Mouse (Mus musculus) embryonic facial prominence, embryonic 15.5 days (tissue): Measurements from ENCODE around the gene Mapk10. TPM values are rescaled to one million over a fixed set of nuclear protein-coding genes. Genes with fewer than 3 reads are reported as not detected.
A peak's percentile ranks its signal among the peaks of the same experiment; 100 is the strongest.

ENCODE experiments used
- ATAC-seq: fragments of 200-750 bp; cut with Nextera tagmentation; 2 replicates; pipeline ENCODE4 v1.8.0; 2017; ENCODE audit warnings: low read depth, moderate TSS enrichment; ENCODE audit not compliant: insufficient number of reproducible peaks, low FRiP score, low TSS enrichment
- H3K27ac ChIP-seq: fragments of 300-500 bp; sonication (generic); replicated peaks from 2 replicates; pipeline ENCODE4 v1.5.1; 2015; ENCODE audit warnings: mild to moderate bottlenecking, inconsistent platforms
- H3K27me3 ChIP-seq: fragments of 300-500 bp; sonication (generic); 2 replicates; pipeline ENCODE4 v1.6.1; 2015; ENCODE audit warnings: inconsistent platforms
- H3K36me3 ChIP-seq: fragments of 300-500 bp; sonication (generic); 2 replicates; pipeline ENCODE4 v1.6.1; 2015; ENCODE audit warnings: mild to moderate bottlenecking, inconsistent platforms
- H3K4me1 ChIP-seq: fragments of 300-500 bp; sonication (generic); 2 replicates; pipeline ENCODE4 v1.6.1; 2015; ENCODE audit warnings: inconsistent platforms
- H3K4me2 ChIP-seq: fragments of 300-500 bp; sonication (generic); replicated peaks from 2 replicates; pipeline ENCODE4 v1.6.1; 2015; ENCODE audit warnings: mild to moderate bottlenecking, inconsistent platforms
- H3K4me3 ChIP-seq: fragments of 300-500 bp; sonication (generic); replicated peaks from 2 replicates; pipeline ENCODE4 v1.5.1; 2015; ENCODE audit warnings: mild to moderate bottlenecking, inconsistent platforms
- H3K9ac ChIP-seq: fragments of 300-500 bp; sonication (generic); 2 replicates; pipeline ENCODE4 v1.6.1; 2015; ENCODE audit warnings: inconsistent platforms
- H3K9me3 ChIP-seq: fragments of 300-500 bp; sonication (generic); replicated peaks from 2 replicates; pipeline ENCODE4 v1.6.1; 2016; ENCODE audit warnings: inconsistent platforms
- WGBS: fragments of 180-500 bp; shearing (Covaris S2); methylation state at CpG from one replicate; pipeline ENCODE4 v1.1.7; 2015; 5-methylcytosine and 5-hydroxymethylcytosine counted together
- polyA plus RNA-seq: library from polyadenylated mRNA; unstranded; fragments of >200 nt; fragmentation: Nextera tagmentation; extraction: Ambion mirVana; gene quantifications from 2 replicates; pipeline ENCODE4 v1.2.1, GENCODE M21; 2015

The Mapk10 gene
- polyA plus RNA-seq, result 3.3 and 4.5 TPM in 2 replicates

GRCm38 (mm10) chr5:103211101-103211848 is at the start of gene Mapk10:
Gene Mapk10, minus strand, starts transcription at chr5:103211334.
- WGBS, result 8% methylated on average over 16 of the region's 16 CpGs
- H3K9ac ChIP-seq, result no peak within 1 kb of the TSS
- ATAC-seq, result peak; percentile 94
- peak within 1 kb of the TSS; percentile 50 for H3K4me2 ChIP-seq
- H3K4me1 ChIP-seq, result peaks cover 4% of the 10 kb centered on the region; the same call in 1 of the 2 replicates
- H3K36me3 ChIP-seq, result no peaks in the 10 kb centered on the region
- peak within 1 kb of the TSS; percentile 34 for H3K4me3 ChIP-seq
- no peaks in the 10 kb centered on the region for H3K27me3 ChIP-seq
- no peak within 1 kb of the TSS for H3K27ac ChIP-seq
- H3K9me3 ChIP-seq, result no peaks in the 10 kb centered on the region

- Histone ChIP-seq H3K27me3 (no peaks in the 10 kb centered on the region), H3K36me3 (no peaks in the 10 kb centered on the region), H3K27ac (no peak overlapping the region), H3K4me2 (no peak overlapping the region), H3K4me3 (no peak overlapping the region), H3K9me3 (no peaks in the 10 kb centered on the region), H3K9ac (no peak overlapping the region), H3K4me1 (no peaks in the 10 kb centered on the region)
- ATAC-seq, result no peak
- 80% methylated on average over 5 of the region's 5 CpGs for WGBS
These were observed 45.0 kb upstream of the Mapk10 start for GRCm38 (mm10) chr5:103256144-103256543.

- no peak overlapping the region for H3K27ac ChIP-seq
- no peak overlapping the region for H3K4me2 ChIP-seq
- no peak for ATAC-seq
- WGBS, result 55% methylated on average over 1 of the region's 1 CpGs
- H3K4me1 ChIP-seq, result no peaks in the 10 kb centered on the region
- H3K4me3 ChIP-seq, result no peak overlapping the region
- H3K36me3 ChIP-seq, result no peaks in the 10 kb centered on the region
- H3K9ac ChIP-seq, result no peak overlapping the region
- H3K27me3 ChIP-seq, result no peaks in the 10 kb centered on the region
- no peaks in the 10 kb centered on the region for H3K9me3 ChIP-seq
These were observed 31.3 kb upstream of the Mapk10 start for GRCm38 (mm10) chr5:103242430-103242829.

- Histone ChIP-seq H3K9me3 (no peaks in the 10 kb centered on the region), H3K27me3 (no peaks in the 10 kb centered on the region), H3K4me1 (no peaks in the 10 kb centered on the region), H3K36me3 (no peaks in the 10 kb centered on the region), H3K4me2 (no peak overlapping the region), H3K9ac (no peak overlapping the region), H3K27ac (no peak overlapping the region), H3K4me3 (no peak overlapping the region)
- no peak for ATAC-seq
- 77% methylated on average over 4 of the region's 4 CpGs for WGBS
These were observed 20.7 kb upstream of the Mapk10 start for GRCm38 (mm10) chr5:103231822-103232221.

GRCm38 (mm10) chr5:103230334-103230733 is 19.2 kb upstream of the Mapk10 start:
- Histone ChIP-seq H3K4me1 (no peaks in the 10 kb centered on the region), H3K27ac (no peak overlapping the region), H3K36me3 (no peaks in the 10 kb centered on the region), H3K4me2 (no peak overlapping the region), H3K27me3 (no peaks in the 10 kb centered on the region), H3K4me3 (no peak overlapping the region), H3K9me3 (no peaks in the 10 kb centered on the region), H3K9ac (no peak overlapping the region)
- no peak for ATAC-seq
- 85% methylated on average over 5 of the region's 5 CpGs for WGBS

- Histone ChIP-seq H3K9me3 (no peaks in the 10 kb centered on the region), H3K9ac (no peak overlapping the region), H3K27me3 (no peaks in the 10 kb centered on the region), H3K36me3 (no peaks in the 10 kb centered on the region), H3K4me2 (no peak overlapping the region), H3K4me1 (no peaks in the 10 kb centered on the region), H3K27ac (no peak overlapping the region), H3K4me3 (no peak overlapping the region)
- ATAC-seq, result no peak
- 78% methylated on average over 3 of the region's 3 CpGs for WGBS
These were observed 18.2 kb upstream of the Mapk10 start for GRCm38 (mm10) chr5:103229321-103229720.

- Histone ChIP-seq H3K9ac (no peak overlapping the region), H3K9me3 (no peaks in the 10 kb centered on the region), H3K4me2 (no peak overlapping the region), H3K4me3 (no peak overlapping the region), H3K4me1 (no peaks in the 10 kb centered on the region), H3K36me3 (no peaks in the 10 kb centered on the region), H3K27ac (no peak overlapping the region), H3K27me3 (no peaks in the 10 kb centered on the region)
- 55% methylated on average over 2 of the region's 2 CpGs for WGBS
- no peak for ATAC-seq
These were observed 10.9 kb upstream of the Mapk10 start for GRCm38 (mm10) chr5:103221997-103222396.

- H3K4me1 ChIP-seq, result peaks cover 4% of the 10 kb centered on the region; the same call in 1 of the 2 replicates
- whole genome bisulfite sequencing, result 28% methylated on average over 6 of the region's 6 CpGs
- no peak overlapping the region for H3K9ac ChIP-seq
- H3K27me3 ChIP-seq, result no peaks in the 10 kb centered on the region
- H3K36me3 ChIP-seq, result no peaks in the 10 kb centered on the region
- H3K4me2 ChIP-seq, result peak overlapping the region; percentile 50
- ATAC-seq, result no peak
- no peak overlapping the region for H3K27ac ChIP-seq
- peak overlapping the region; percentile 34 for H3K4me3 ChIP-seq
- H3K9me3 ChIP-seq, result no peaks in the 10 kb centered on the region
These were observed 490 bp downstream of the Mapk10 start for GRCm38 (mm10) chr5:103210644-103211043.

GRCm38 (mm10) chr5:103210018-103210417 is 1.1 kb downstream of the Mapk10 start:
- Histone ChIP-seq H3K4me1 (peaks cover 4% of the 10 kb centered on the region; the same call in 1 of the 2 replicates), H3K9ac (no peak overlapping the region), H3K27ac (no peak overlapping the region), H3K4me3 (no peak overlapping the region), H3K36me3 (no peaks in the 10 kb centered on the region), H3K27me3 (no peaks in the 10 kb centered on the region), H3K4me2 (no peak overlapping the region), H3K9me3 (no peaks in the 10 kb centered on the region)
- no peak for ATAC-seq
- WGBS, result 45% methylated on average over 3 of the region's 3 CpGs

GRCm38 (mm10) chr5:103209486-103209885 is 1.6 kb downstream of the Mapk10 start:
- peaks cover 4% of the 10 kb centered on the region; the same call in 1 of the 2 replicates for H3K4me1 ChIP-seq
- no peaks in the 10 kb centered on the region for H3K27me3 ChIP-seq
- H3K27ac ChIP-seq, result no peak overlapping the region
- H3K9ac ChIP-seq, result no peak overlapping the region
- no peak overlapping the region for H3K4me3 ChIP-seq
- no peaks in the 10 kb centered on the region for H3K9me3 ChIP-seq
- WGBS, result 59% methylated on average over 6 of the region's 6 CpGs
- ATAC-seq, result no peak
- H3K36me3 ChIP-seq, result no peaks in the 10 kb centered on the region
- no peak overlapping the region for H3K4me2 ChIP-seq

- no peak overlapping the region for H3K9ac ChIP-seq
- no peak for ATAC-seq
- no peak overlapping the region for H3K4me2 ChIP-seq
- no peaks in the 10 kb centered on the region for H3K27me3 ChIP-seq
- H3K9me3 ChIP-seq, result no peaks in the 10 kb centered on the region
- 56% methylated on average over 8 of the region's 8 CpGs for WGBS
- no peak overlapping the region for H3K4me3 ChIP-seq
- no peak overlapping the region for H3K27ac ChIP-seq
- no peaks in the 10 kb centered on the region for H3K36me3 ChIP-seq
- H3K4me1 ChIP-seq, result peaks cover 4% of the 10 kb centered on the region; the same call in 1 of the 2 replicates
These were observed 2.3 kb downstream of the Mapk10 start for GRCm38 (mm10) chr5:103208869-103209268.

- Histone ChIP-seq H3K9me3 (no peaks in the 10 kb centered on the region), H3K4me3 (no peak overlapping the region), H3K27me3 (no peaks in the 10 kb centered on the region), H3K9ac (no peak overlapping the region), H3K4me2 (no peak overlapping the region), H3K4me1 (peaks cover 4% of the 10 kb centered on the region; the same call in 1 of the 2 replicates), H3K27ac (no peak overlapping the region), H3K36me3 (no peaks in the 10 kb centered on the region)
- no peak for ATAC-seq
- WGBS, result 76% methylated on average over 10 of the region's 10 CpGs
These were observed 3.1 kb downstream of the Mapk10 start for GRCm38 (mm10) chr5:103208021-103208511.
